Mouse (Mus musculus): ENCODE measurements around the gene Nabp1.

- no peak for TF ChIP-seq EP300 (IDR thresholded peaks at IDR 0.05; ENCODE audit: low read depth)
- TF ChIP-seq CTCF (IDR thresholded peaks at IDR 0.05; ENCODE audit: low read depth): no peak
Observed at GRCm38 (mm10) chr1:51496163-51496562, 17.9 kb upstream of the Nabp1 start.

Data from liver, embryonic 14.5 days (tissue).